Mouse (Mus musculus) right cerebral cortex, postnatal 25 days (tissue): ENCODE measurements around the gene Gm49398.
A peak's percentile ranks its signal among the peaks of the same experiment; 100 is the strongest.

ENCODE experiments used
- DNase-seq: peaks from one replicate; pipeline ENCODE4 v3.0.0; 2022

Gm49398 gene

DNA sequence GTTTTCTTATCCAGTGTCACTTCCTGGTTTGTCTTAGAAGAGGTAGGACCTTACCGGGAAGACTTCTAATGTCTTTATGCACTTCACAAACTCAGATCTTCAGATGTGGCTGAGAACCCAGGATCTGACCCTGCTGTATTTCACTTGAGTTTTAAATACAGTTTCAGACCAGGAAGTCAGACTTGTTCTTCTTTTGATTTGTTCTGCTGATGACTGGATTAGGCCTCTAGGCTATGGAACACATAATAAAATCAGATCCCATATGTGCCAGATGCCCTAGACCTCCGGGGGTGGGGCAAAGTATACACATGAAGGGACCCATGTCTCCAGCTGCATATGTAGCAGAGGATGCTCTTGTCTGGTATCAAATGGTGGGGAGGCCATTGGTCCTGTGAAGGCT lies at the start of gene Gm49398:
Gene Gm49398 (minus strand): TSS at position 101 of the 400 bp plus-strand sequence.
- DNase-seq: no peak

DNA sequence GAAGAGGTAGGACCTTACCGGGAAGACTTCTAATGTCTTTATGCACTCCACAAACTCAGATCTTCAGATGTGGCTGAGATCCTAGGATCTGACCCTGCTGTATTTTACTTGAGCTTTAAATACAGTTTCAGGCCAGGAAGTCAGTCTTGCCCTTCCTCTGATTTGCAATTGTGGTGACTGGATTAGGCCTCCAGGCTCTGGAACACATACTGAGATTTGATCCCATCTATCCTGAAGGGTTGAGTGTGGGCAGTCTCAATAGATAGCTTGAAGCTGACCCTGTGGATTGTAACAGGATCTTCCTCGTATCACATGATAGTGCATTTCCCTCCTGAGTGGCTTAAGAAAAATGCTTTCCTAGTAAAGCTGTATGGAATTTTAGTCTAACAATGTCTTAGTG lies 33.4 kb downstream of the Gm49398 start, which contains the start of gene Cts8:
Gene Cts8 (minus strand): TSS at position 101 of the 400 bp plus-strand sequence.
- no peak for DNase-seq

DNA sequence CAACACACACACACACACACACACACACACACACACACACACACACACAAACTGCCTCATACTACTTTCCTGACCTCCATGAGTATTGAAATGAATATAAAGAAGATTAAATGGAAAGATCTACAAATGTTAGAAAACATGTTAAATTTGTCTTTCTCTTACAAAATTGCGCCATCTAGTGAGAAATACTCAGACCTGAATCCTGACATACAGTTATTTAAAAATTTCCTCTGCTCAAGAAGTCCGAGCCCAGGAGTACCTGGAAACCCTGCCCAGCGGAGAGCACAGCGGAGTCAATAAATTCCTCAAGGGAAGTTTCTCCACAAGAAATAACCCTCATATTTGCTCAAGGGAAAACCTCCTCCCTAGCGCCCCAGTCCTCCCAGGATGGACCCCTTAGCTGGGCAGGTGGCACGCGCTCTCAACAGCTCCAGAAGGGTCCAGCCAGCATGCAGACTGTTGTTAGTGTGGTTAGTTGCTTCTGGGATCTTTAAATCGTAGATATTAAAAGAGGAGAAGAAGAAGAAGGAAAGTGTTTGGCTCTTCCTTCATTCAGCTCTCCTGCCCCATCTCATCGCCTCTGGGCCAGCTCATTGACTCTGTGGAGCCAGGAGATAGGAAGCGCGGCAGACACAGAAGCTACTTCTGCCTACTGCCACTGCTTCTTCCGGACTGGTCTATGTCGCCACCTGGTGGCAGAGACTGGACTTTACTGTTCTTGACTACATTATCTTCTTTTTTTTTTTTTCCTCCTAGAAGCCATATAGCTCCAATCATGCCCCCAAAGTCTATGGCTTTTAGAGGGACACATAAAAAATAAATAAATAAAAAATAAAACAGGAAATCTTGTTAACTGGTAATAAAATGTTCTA lies 47.3 kb downstream of the Gm49398 start:
- peak; percentile 7 for DNase-seq

DNA sequence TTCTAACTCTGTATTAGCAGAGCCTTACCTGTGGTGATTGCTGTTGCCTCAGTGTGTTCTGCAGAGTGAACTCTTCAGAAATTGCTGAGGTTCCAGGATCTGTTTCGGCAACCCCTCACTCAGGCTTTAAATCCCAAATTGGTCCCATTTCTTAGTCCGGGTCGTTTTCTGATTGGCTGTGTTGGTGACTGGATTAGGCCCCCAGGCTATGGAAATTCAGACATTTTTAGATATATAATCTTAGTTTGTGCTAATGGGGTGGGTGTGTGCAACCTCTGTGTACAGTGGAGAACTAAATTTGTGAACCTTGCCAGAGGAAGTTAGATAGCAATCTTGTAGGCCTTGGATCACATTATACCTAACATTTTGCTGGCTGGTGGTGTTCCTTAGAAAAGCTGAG lies 85.3 kb downstream of the Gm49398 start, which contains the start of gene Cts6:
Gene Cts6 (minus strand): TSS at position 101 of the 400 bp plus-strand sequence.
- DNase-seq: no peak
